Comparison of ENCODE assay signal across 23 mouse cellular contexts in genomic region chr2:75538114-75538513, GRCm38 (mm10).
DNase-seq lines count a peak whose midpoint lies in the region; ATAC-seq and TF ChIP-seq lines count a peak whose summit lies in the region.
"Had no signal": no experiment of that assay in that cellular context is flagged by ENCODE, and none has a peak within 500 bp of the region (broad histone marks: within the 10 kb centered on the region; RNA-seq: fewer than 3 reads in every experiment).

No protein-coding gene starts in this region.

- WGBS in embryonic facial prominence, embryonic 11.5 days: 24% methylated on average over 4 of the region's 4 CpGs
- WGBS in forebrain, postnatal 0 days: 35% methylated on average over 4 of the region's 4 CpGs
- whole genome bisulfite sequencing in forebrain, embryonic 14.5 days: 34% methylated on average over 4 of the region's 4 CpGs

- TF ChIP-seq CTCF in forebrain, postnatal 0 days (IDR thresholded peaks at IDR 0.05; ENCODE audit: low read depth): no peak

- no peaks in the 10 kb centered on the region for H3K27me3 ChIP-seq in embryonic facial prominence, embryonic 11.5 days (ENCODE audit: control insufficient read depth, insufficient read depth, low read length)
- H3K27me3 ChIP-seq in forebrain, postnatal 0 days (ENCODE audit: insufficient read depth, low read length): no peaks in the 10 kb centered on the region
- H3K27me3 ChIP-seq in forebrain, embryonic 14.5 days (replicated peaks; ENCODE audit: control insufficient read depth, insufficient read depth, low read length): no peaks in the 10 kb centered on the region
- H3K27me3 ChIP-seq: embryonic facial prominence, embryonic 12.5 days; hindbrain, embryonic 15.5 days; midbrain, embryonic 15.5 days had no signal

- no peaks in the 10 kb centered on the region for H3K9me3 ChIP-seq in embryonic facial prominence, embryonic 11.5 days (replicated peaks; ENCODE audit: control insufficient read depth, low read length)
- no peaks in the 10 kb centered on the region for H3K9me3 ChIP-seq in forebrain, postnatal 0 days (ENCODE audit: low read length)
- H3K9me3 ChIP-seq in forebrain, embryonic 14.5 days (replicated peaks; ENCODE audit: control insufficient read depth, low read length): no peaks in the 10 kb centered on the region
- H3K9me3 ChIP-seq: embryonic facial prominence, embryonic 12.5 days; hindbrain, embryonic 15.5 days; midbrain, embryonic 15.5 days had no signal

- no peak overlapping the region for H3K9ac ChIP-seq in embryonic facial prominence, embryonic 11.5 days (replicated peaks; ENCODE audit: low read length)
- no peak overlapping the region for H3K9ac ChIP-seq in forebrain, postnatal 0 days
- no peak overlapping the region for H3K9ac ChIP-seq in forebrain, embryonic 14.5 days (ENCODE audit: low read length)
- H3K9ac ChIP-seq: embryonic facial prominence, embryonic 12.5 days; hindbrain, embryonic 15.5 days; liver, postnatal 0 days; midbrain, embryonic 15.5 days had no signal

- no peak for ATAC-seq in embryonic facial prominence, embryonic 11.5 days (replicated peaks; ENCODE audit: insufficient number of reproducible peaks, low FRiP score, low TSS enrichment, low read depth)
- no peak for ATAC-seq in forebrain, postnatal 0 days
- no peak for ATAC-seq in forebrain, embryonic 14.5 days
- ATAC-seq: forebrain, embryonic 16.5 days; intestine, embryonic 16.5 days; liver, postnatal 0 days; midbrain, embryonic 15.5 days had no signal

- no peak overlapping the region for H3K27ac ChIP-seq in embryonic facial prominence, embryonic 11.5 days (replicated peaks; ENCODE audit: low read depth, low read length)
- H3K27ac ChIP-seq in forebrain, postnatal 0 days (ENCODE audit: low read depth, low read length): no peak overlapping the region
- H3K27ac ChIP-seq in forebrain, embryonic 14.5 days (ENCODE audit: low read depth, low read length): no peak overlapping the region
- H3K27ac ChIP-seq: embryonic facial prominence, embryonic 12.5 days; hindbrain, embryonic 15.5 days; left cerebral cortex, adult 2 months; midbrain, embryonic 15.5 days had no signal

- no peak overlapping the region for H3K4me3 ChIP-seq in embryonic facial prominence, embryonic 11.5 days (ENCODE audit: low read depth, low read length)
- no peak overlapping the region for H3K4me3 ChIP-seq in forebrain, postnatal 0 days (ENCODE audit: low read depth, low read length)
- no peak overlapping the region for H3K4me3 ChIP-seq in forebrain, embryonic 14.5 days (ENCODE audit: low read depth, low read length)
- H3K4me3 ChIP-seq: embryonic facial prominence, embryonic 12.5 days; hindbrain, embryonic 15.5 days; left cerebral cortex, adult 2 months; midbrain, embryonic 15.5 days had no signal

- H3K36me3 ChIP-seq in embryonic facial prominence, embryonic 11.5 days (replicated peaks; ENCODE audit: control insufficient read depth, insufficient read depth, low read depth, low read length): no peaks in the 10 kb centered on the region
- H3K36me3 ChIP-seq in forebrain, postnatal 0 days (ENCODE audit: insufficient read depth): no peaks in the 10 kb centered on the region
- H3K36me3 ChIP-seq in forebrain, embryonic 14.5 days (ENCODE audit: control insufficient read depth, insufficient read depth, low read length): no peaks in the 10 kb centered on the region
- H3K36me3 ChIP-seq: embryonic facial prominence, embryonic 12.5 days; hindbrain, embryonic 15.5 days; midbrain, embryonic 15.5 days had no signal

- H3K4me1 ChIP-seq in embryonic facial prominence, embryonic 11.5 days (ENCODE audit: control insufficient read depth, insufficient read depth, low read length): no peaks in the 10 kb centered on the region
- H3K4me1 ChIP-seq in forebrain, postnatal 0 days (ENCODE audit: insufficient read depth): no peaks in the 10 kb centered on the region
- H3K4me1 ChIP-seq in forebrain, embryonic 14.5 days (ENCODE audit: control insufficient read depth, insufficient read depth, low read length): no peaks in the 10 kb centered on the region
- H3K4me1 ChIP-seq: hindbrain, embryonic 15.5 days; midbrain, embryonic 15.5 days had no signal

- intact Hi-C loops in heart, postnatal 25 days (cut with DNase I): no loop called here

- DNase-seq in heart, adult 11 months: peak; percentile 36
- DNase-seq in heart, postnatal 25 days (ENCODE audit: low spot score): no peak
- peak; percentile 26 for DNase-seq in ES-CJ7 (ENCODE audit: low read depth, low spot score)
- peak; percentile 26 for DNase-seq in embryonic facial prominence, embryonic 11.5 days (ENCODE audit: low spot score)
- peak; percentile 33 for DNase-seq in kidney, postnatal 14 days
- DNase-seq in forebrain, postnatal 0 days: no peak
- DNase-seq in forebrain, embryonic 14.5 days (ENCODE audit: low spot score): no peak
- no peak for DNase-seq in thymus, postnatal 0 days (ENCODE audit: low spot score)
- DNase-seq: adrenal gland, adult 2 months; cerebellum, adult 9-11 months; heart, postnatal 10 days; left cerebral cortex, postnatal 4 days; liver, postnatal 0 days; lung, postnatal 10 days; right cerebral cortex, postnatal 25 days; thymus, adult 18-20 months had no signal

- no peak overlapping the region for H3K4me2 ChIP-seq in embryonic facial prominence, embryonic 11.5 days (ENCODE audit: low read depth, low read length)
- no peak overlapping the region for H3K4me2 ChIP-seq in forebrain, postnatal 0 days (ENCODE audit: low read depth)
- no peak overlapping the region for H3K4me2 ChIP-seq in forebrain, embryonic 14.5 days (ENCODE audit: low read length)
- H3K4me2 ChIP-seq: embryonic facial prominence, embryonic 12.5 days; heart, embryonic 11.5 days; hindbrain, embryonic 15.5 days; midbrain, embryonic 15.5 days had no signal

Comparison
In these comparisons a context has a peak if more than half of its experiments do, and no peak if none do; other contexts are left out.
1. DNase-seq: peak in heart, adult 11 months (single experiment), ES-CJ7 (single experiment), embryonic facial prominence, embryonic 11.5 days (single experiment) and kidney, postnatal 14 days (single experiment); none in heart, postnatal 25 days (single experiment), forebrain, postnatal 0 days (single experiment), forebrain, embryonic 14.5 days (single experiment) and thymus, postnatal 0 days (single experiment).